In genomic region chr13:23698300-23698693, GRCm38 (mm10) we compare ENCODE assay signal across 8 mouse cellular contexts. TPM values are rescaled to one million over a fixed set of nuclear protein-coding genes. Genes with fewer than 3 reads are reported as not detected.
DNase-seq lines count a peak whose midpoint lies in the region; ATAC-seq and TF ChIP-seq lines count a peak whose summit lies in the region.

Gene Hist1h4c (minus strand): TSS chr13:23698454.

- H3K4me2 ChIP-seq in embryonic facial prominence, embryonic 14.5 days (ENCODE audit: low read depth, low read length): peak within 1 kb of the TSS; percentile 64
- H3K4me2 ChIP-seq in limb, embryonic 13.5 days (replicated peaks): peak within 1 kb of the TSS; percentile 59
- peak within 1 kb of the TSS; percentile 84 for H3K4me2 ChIP-seq in midbrain, embryonic 16.5 days (ENCODE audit: low read length)

- no peaks in the 10 kb centered on the region for H3K27me3 ChIP-seq in embryonic facial prominence, embryonic 14.5 days (replicated peaks; ENCODE audit: control insufficient read depth, insufficient read depth, low read length)
- no peaks in the 10 kb centered on the region for H3K27me3 ChIP-seq in heart, adult 2 months (ENCODE audit: control insufficient read depth, insufficient read depth, low read length)
- H3K27me3 ChIP-seq in limb, embryonic 13.5 days: no peaks in the 10 kb centered on the region
- no peaks in the 10 kb centered on the region for H3K27me3 ChIP-seq in midbrain, embryonic 16.5 days (ENCODE audit: control insufficient read depth, insufficient read depth, low read depth, low read length)

- H3K9ac ChIP-seq in embryonic facial prominence, embryonic 14.5 days (ENCODE audit: low read depth, low read length): peak within 1 kb of the TSS; percentile 71
- peak within 1 kb of the TSS; percentile 37 for H3K9ac ChIP-seq in heart, adult 2 months (ENCODE audit: low read depth, low read length)
- H3K9ac ChIP-seq in limb, embryonic 13.5 days: peak within 1 kb of the TSS; percentile 56
- H3K9ac ChIP-seq in midbrain, embryonic 16.5 days (ENCODE audit: low read depth, low read length): peak within 1 kb of the TSS; percentile 58

- peak within 1 kb of the TSS; percentile 43 for H3K4me3 ChIP-seq in embryonic facial prominence, embryonic 14.5 days (ENCODE audit: low read depth, low read length)
- peak within 1 kb of the TSS; percentile 46 for H3K4me3 ChIP-seq in heart, adult 2 months
- H3K4me3 ChIP-seq in limb, embryonic 13.5 days: peak within 1 kb of the TSS; percentile 40
- peak within 1 kb of the TSS; percentile 52 for H3K4me3 ChIP-seq in midbrain, embryonic 16.5 days (ENCODE audit: low read depth, low read length)

- peak within 1 kb of the TSS; percentile 92 for H3K27ac ChIP-seq in embryonic facial prominence, embryonic 14.5 days (replicated peaks; ENCODE audit: low read depth, low read length)
- H3K27ac ChIP-seq in heart, adult 2 months: peak within 1 kb of the TSS; percentile 73
- peak within 1 kb of the TSS; percentile 83 for H3K27ac ChIP-seq in limb, embryonic 13.5 days
- H3K27ac ChIP-seq in midbrain, embryonic 16.5 days (ENCODE audit: low read length): peak within 1 kb of the TSS; percentile 90

- peak; percentile 100 for TF ChIP-seq POLR2A in heart, adult 2 months (IDR thresholded peaks at IDR 0.05; ENCODE audit: insufficient read depth, low read depth, low read length)

- WGBS in embryonic facial prominence, embryonic 14.5 days: 0% methylated on average over 21 of the region's 22 CpGs
- WGBS in heart, adult 2 months: under 1% methylated on average over 21 of the region's 22 CpGs
- WGBS in limb, embryonic 13.5 days: 0% methylated on average over 22 of the region's 22 CpGs
- under 1% methylated on average over 21 of the region's 22 CpGs for WGBS in midbrain, embryonic 16.5 days

- H3K36me3 ChIP-seq in embryonic facial prominence, embryonic 14.5 days (ENCODE audit: control insufficient read depth, insufficient read depth, low read length): no peaks in the 10 kb centered on the region
- no peaks in the 10 kb centered on the region for H3K36me3 ChIP-seq in heart, adult 2 months (ENCODE audit: control insufficient read depth, insufficient read depth, low read length)
- no peaks in the 10 kb centered on the region for H3K36me3 ChIP-seq in limb, embryonic 13.5 days
- H3K36me3 ChIP-seq in midbrain, embryonic 16.5 days (ENCODE audit: control insufficient read depth, insufficient read depth, low read length): no peaks in the 10 kb centered on the region

- TF ChIP-seq CTCF in heart, adult 2 months (IDR thresholded peaks at IDR 0.05): no peak

- peak; percentile 99 for DNase-seq in 3T3-L1 (ENCODE audit: low read depth, low spot score)
- DNase-seq in adrenal gland, postnatal 4 days (ENCODE audit: low spot score in 2 of 2): peak; percentile 98 to 99
- DNase-seq in embryonic facial prominence, embryonic 14.5 days (ENCODE audit: low spot score): peak; percentile 98
- peak; percentile 98 to 99 for DNase-seq in heart, adult 2 months
- peak; percentile 98 to 99 for DNase-seq in kidney, adult 8-10 months
- peak; percentile 99 to 100 for DNase-seq in spleen, postnatal 10 days (ENCODE audit: low spot score in 2 of 2)

- TF ChIP-seq EP300 in heart, adult 2 months (IDR thresholded peaks at IDR 0.05; ENCODE audit: insufficient read depth, low read depth, low read length): peak; percentile 100

- no peaks in the 10 kb centered on the region for H3K9me3 ChIP-seq in embryonic facial prominence, embryonic 14.5 days (ENCODE audit: control insufficient read depth, low read length)
- H3K9me3 ChIP-seq in limb, embryonic 13.5 days: no peaks in the 10 kb centered on the region
- no peaks in the 10 kb centered on the region for H3K9me3 ChIP-seq in midbrain, embryonic 16.5 days (replicated peaks; ENCODE audit: control insufficient read depth, low read length, poor library complexity, severe bottlenecking)

- H3K79me2 ChIP-seq in heart, adult 2 months (replicated peaks; ENCODE audit: control insufficient read depth, insufficient read depth, low read length): no peaks in the 10 kb centered on the region

- intact Hi-C loops in heart, adult 2 months (cut with DNase I): loop anchor here (1.0 to 10.0 kb wide), 7 partner anchors 13 to 1983 kb away; partner anchors contain the start of genes Hist1h1e, Hist1h2ah, Hist1h2ai and Hist1h2bc

- ATAC-seq in embryonic facial prominence, embryonic 14.5 days (ENCODE audit: low read depth): peak; percentile 96
- peak; percentile 96 for ATAC-seq in limb, embryonic 13.5 days (ENCODE audit: low FRiP score, low read depth)
- peak; percentile 97 for ATAC-seq in midbrain, embryonic 16.5 days

- 0 out of 2 replicates have a peak, but pooled peaks cover 3% of the 10 kb centered on the region for H3K4me1 ChIP-seq in embryonic facial prominence, embryonic 14.5 days (ENCODE audit: control insufficient read depth, insufficient read depth, low read length)
- peaks cover 2% of the 10 kb centered on the region; the same call in 1 of the 2 replicates for H3K4me1 ChIP-seq in heart, adult 2 months (ENCODE audit: control insufficient read depth, insufficient read depth, low read length)
- H3K4me1 ChIP-seq in limb, embryonic 13.5 days: peaks cover 21% of the 10 kb centered on the region
- peaks cover 11% of the 10 kb centered on the region for H3K4me1 ChIP-seq in midbrain, embryonic 16.5 days (ENCODE audit: control insufficient read depth, insufficient read depth, low read length)

RNA-seq across cellular contexts. Expression of gene Hist1h4c, which starts in this region (rescaled TPM):
- total RNA-seq in adrenal gland, postnatal 4 days (2021): 100 to 1,000 TPM; 220 to 275 TPM
- polyA plus RNA-seq in embryonic facial prominence, embryonic 14.5 days (2014; fragmentation: Nextera tagmentation; extraction: Ambion mirVana): 5.7 and 5.8 TPM in 2 replicates
- 10 to 100 TPM; 42.3 to 45.8 TPM for total RNA-seq in heart, adult 2 months (2021)
- polyA plus RNA-seq in heart, adult 2 months (2012; rRNA removed): 1.5 and 3.2 TPM in 2 replicates
- 9.0 and 10.3 TPM in 2 replicates for polyA plus RNA-seq in limb, embryonic 13.5 days (2015; fragmentation: Nextera tagmentation; extraction: Ambion mirVana)
- 1.8 and 3.2 TPM in 2 replicates for polyA plus RNA-seq in midbrain, embryonic 16.5 days (2015; fragmentation: Nextera tagmentation; extraction: Ambion mirVana)

Comparison
In these comparisons a context has a peak if more than half of its experiments do, and no peak if none do; other contexts are left out.
1. Peak in every context shown above with its lines: DNase-seq, ATAC-seq, H3K4me3 ChIP-seq and H3K27ac ChIP-seq.
2. RNA of gene Hist1h4c (total RNA-seq): 220 to 275 TPM in adrenal gland, postnatal 4 days; 42.3 to 45.8 TPM in heart, adult 2 months; every median in the first group is over 4 times any median in the second.